Mouse (Mus musculus) cerebellum, postnatal 36 days (tissue): ENCODE measurements around the gene Ambra1.
A peak's percentile ranks its signal among the peaks of the same experiment; 100 is the strongest.

Experiments used
- DNase-seq, 2 experiments: peaks; one replicate each; pipeline ENCODE4 v3.0.0; 2021 to 2022; ENCODE audit warnings: mixed read lengths in 2 of 2

Gene Ambra1

DNA sequence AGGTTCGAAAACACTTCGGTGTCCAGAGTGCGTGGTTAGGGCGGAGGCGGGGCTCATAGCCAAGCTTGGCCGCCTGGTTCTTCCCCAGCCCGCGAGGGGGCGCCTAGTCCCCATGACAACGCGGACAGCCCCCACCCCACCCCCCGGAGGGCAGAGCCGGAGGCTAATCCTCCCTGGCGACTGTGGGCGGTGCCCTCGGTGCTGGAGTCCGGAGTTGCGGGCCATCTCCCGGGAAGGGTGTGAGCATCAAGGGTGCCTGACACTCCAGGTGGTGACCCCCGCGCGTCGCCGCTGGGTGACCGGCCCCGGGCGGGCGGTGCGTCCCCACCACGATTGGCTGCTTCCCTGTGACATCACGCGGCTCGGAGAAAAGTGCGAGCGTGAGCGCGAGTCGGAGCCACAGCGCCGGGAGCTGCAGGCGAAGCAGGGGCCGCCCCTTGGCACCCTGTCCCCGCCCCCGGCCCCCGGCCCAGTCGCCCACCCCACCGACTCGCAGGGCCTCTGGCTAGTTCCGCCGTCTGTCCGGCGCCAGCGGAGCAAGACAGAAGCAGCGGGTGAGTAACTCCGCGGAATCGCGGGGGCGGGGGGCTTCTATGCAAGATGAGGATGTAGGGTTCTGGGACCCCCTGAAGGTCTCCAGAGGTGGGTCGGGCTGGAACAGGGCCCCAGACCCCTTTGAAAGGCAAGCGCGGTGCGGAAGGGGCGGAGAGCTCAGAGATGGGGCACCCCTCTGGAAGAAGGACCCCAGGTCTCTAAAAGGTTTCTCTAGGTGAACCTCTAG is 192.0 kb downstream of the Ambra1 start:
- DNase-seq = peak; percentile 41 to 61

DNA sequence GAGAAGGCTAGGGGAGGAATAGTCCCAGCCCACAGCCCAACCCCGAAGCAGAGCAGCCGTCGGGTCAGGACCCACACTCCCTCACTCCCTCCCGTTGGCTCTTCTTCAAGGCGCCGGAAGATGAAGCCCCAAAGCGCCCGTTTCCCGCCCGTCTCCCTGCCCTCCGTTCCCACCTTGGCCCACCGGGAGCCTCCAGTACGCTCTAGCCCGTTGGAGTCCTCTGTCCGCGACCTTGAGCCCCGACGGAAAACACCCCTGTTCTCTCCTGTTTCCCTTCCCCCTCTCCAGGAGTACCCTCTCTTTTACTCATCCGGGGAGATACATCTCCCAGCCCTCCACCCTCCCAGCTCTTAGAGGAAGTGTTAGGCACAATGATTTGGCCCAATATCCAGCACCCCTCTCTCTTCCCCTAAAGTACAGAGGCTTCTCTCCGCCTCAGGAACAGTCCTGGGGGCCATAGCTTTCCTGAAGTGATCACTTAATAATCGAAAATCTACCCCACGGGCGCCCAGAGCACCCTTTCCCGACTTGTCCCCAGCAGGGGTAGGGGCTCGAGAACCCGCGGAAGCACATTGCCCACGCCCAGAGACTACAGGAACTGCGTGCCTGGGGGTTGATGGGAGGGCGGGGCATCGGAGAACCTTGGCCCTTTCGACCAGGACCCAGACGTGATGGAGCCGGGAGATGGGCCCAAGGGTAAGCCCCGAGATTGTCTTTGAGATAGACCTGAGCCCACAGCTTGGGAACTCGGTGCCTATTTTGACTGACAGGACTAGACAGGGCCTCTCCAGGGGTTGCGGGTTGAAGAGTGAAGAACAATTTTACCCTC is 192.9 kb downstream of the Ambra1 start:
- peak in 1 of 2 experiments; percentile 5 for DNase-seq

DNA sequence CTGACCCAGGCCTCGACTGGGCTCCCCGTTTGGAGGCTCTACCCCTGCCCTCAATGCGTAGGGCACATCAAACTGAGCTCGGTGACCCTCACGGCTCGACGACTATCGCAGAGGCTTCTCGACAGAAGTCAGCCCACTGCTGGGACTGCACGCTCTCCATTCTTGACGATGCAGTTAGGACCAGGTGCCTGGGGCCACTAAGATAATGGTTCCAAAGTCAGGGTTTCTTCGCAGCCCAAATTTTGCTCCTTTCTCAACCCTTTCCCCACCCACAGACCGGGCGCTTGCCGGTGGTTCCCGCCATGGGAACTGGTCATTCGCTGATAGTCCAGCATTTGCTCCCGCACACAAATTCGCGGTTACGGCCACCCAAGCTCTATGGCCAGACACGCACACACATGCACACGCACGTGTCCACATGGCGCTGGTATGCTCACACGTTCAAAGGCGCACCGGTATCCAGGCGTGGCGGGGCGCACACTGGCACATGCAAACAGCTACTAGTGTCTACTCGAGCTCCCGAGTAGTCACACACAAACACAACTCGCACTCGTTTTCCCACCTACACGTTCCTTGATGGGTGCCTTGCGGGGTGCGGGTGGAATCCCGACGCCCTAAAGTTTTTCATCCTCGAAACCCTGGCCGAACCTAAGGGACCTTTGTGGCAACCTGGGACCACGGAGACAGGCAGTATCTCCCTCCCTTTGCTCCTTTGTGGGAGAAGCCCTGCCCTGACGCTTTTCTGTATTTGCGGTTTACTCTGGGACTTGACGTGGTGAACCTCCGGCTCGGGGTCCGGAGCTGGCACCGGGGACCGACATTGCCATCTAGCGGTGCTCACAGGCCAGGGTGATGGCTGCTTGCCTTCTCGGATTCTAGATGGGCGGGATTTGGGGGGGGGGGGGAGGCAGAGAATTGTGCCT is 193.7 kb downstream of the Ambra1 start:
- DNase-seq = peak; percentile 75 to 80

- DNase-seq = no peak
Observed at GRCm38 (mm10) chr2:91924726-91925125, 194.8 kb downstream of the Ambra1 start.

DNA sequence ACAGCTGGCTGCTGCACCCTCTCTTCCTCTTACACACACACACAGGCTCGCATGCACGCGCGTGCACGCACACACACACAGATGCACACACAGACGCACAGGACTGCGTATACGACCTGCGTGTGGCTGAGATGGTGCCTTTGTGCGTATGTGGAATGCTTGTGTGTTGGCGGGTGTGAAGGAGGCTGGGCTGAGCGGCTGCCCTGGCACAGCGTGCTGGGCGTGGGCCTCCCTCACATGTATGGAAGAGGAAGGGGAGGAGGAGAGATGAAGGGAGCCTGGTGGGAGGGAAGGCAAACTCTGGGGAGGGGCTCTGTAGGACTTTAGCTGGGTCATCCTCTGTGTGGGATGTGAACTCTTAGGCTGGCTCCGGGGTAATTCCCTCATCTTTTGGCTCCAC is 195.5 kb downstream of the Ambra1 start:
- no peak for DNase-seq

DNA sequence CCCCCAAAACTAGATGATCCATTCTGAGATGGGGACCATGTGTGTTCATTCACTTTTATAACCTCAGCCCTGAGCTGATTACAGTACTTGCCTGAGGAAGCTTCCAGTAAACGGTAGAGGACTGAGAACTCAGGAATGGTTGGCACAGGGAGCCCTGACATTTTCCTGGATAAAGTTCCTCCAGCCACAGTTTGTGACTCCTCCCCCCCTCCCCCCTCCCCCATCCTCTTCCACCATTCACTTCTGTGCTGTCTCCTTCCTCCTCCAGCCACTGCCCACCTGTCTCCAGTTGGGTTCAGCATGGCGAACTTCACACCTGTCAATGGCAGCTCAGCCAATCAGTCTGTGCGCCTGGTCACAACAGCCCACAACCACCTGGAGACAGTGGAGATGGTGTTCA is 197.0 kb downstream of the Ambra1 start, which contains the start of gene Chrm4:
Gene Chrm4, plus strand, starts transcription at position 301 of the 400 bp plus-strand sequence.
- DNase-seq = no peak

- peak; percentile 85 to 89 for DNase-seq
Observed at GRCm38 (mm10) chr2:91927826-91928533, 198.0 kb downstream of the Ambra1 start.

GRCm38 (mm10) chr2:91928534-91929350 is 198.8 kb downstream of the Ambra1 start:
- DNase-seq = peak; percentile 38 to 42

- DNase-seq = no peak
Observed at GRCm38 (mm10) chr2:91929455-91929854, 199.5 kb downstream of the Ambra1 start.

- peak; percentile 64 to 76 for DNase-seq
Observed at GRCm38 (mm10) chr2:91929936-91930335, 200.0 kb downstream of the Ambra1 start.

GRCm38 (mm10) chr2:91930761-91931291 is 200.9 kb downstream of the Ambra1 start:
- peak in 1 of 2 experiments; percentile 15 for DNase-seq

- peak; percentile 19 to 42 for DNase-seq
Observed at GRCm38 (mm10) chr2:91931328-91932159, 201.6 kb downstream of the Ambra1 start.

DNA sequence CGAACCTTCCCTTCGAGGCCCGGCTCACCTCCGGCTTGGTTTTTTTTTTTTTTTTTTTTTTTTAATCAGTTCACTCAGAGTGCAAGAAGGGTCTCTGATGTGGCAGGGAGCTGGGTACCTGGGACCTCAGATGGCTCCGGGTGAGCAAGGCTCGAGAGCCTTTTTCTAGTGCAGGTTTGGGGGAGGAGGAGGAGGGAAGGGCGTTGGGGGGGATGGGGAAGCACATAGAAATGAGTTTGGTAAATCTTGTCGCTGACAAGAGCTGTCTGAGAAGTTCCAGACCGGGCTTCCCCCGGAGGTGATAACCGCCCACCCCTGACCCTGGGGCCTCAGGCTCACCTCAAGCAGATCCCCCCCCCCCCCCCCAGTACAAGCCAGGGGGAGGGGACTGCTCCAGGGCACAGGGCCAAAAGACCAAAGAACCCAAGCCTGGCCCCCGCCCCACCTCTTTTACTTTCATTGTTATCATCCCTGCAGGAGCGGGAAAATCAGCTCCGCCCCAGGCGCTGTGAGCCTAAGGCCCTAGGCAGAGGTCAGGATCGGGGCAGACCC is 202.3 kb downstream of the Ambra1 start, which contains the start of gene Mdk:
Gene Mdk, minus strand, starts transcription at position 138 of the 552 bp plus-strand sequence.
- peak in 1 of 2 experiments; percentile 19 for DNase-seq

DNA sequence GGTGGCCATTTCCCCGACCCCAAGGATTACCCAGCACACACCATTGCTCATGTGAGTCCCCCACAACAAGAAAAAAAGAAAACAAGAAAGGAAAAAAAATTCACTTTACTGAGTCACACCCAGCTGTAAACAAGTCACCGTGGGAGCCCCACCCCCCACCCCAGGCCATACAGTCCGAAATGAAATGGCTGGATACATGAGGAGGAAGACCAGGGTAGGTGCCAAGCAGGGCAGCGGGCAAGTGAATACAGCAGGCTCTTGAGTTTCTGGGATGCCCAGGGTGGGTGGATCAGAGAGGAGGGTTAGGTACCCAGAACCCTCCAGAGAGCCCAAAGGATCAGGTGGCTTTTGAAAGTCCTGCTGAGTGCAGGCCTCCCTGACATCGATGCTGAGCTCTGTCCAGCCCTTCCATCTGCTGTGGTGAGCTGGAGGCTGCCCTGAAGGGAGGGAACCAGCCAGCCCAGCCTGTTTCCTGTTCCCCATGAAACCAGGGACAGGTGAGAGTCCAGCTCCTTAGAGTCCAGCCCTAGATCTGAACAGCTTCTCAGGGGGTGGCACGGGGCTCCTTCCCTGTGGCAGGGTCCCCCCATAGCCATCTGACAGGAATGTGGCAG is 202.9 kb downstream of the Ambra1 start:
- peak; percentile 60 for DNase-seq

- DNase-seq = peak; percentile 75 to 79
Observed at GRCm38 (mm10) chr2:91933471-91933870, 203.5 kb downstream of the Ambra1 start.

GRCm38 (mm10) chr2:91934016-91934415 is 204.1 kb downstream of the Ambra1 start:
- DNase-seq = no peak

GRCm38 (mm10) chr2:91934826-91935525 is 205.0 kb downstream of the Ambra1 start:
- DNase-seq = peak; percentile 62 to 67

- DNase-seq = no peak
Observed at GRCm38 (mm10) chr2:91936154-91936553, 206.2 kb downstream of the Ambra1 start.
